Mouse (Mus musculus) MEL (cell line): ENCODE measurements around the gene Bcl2l14.

Experiments
- POLR2A ChIP-seq, 2 experiments: IDR thresholded peaks; 2 replicates each; pipeline ENCODE4 v1.6.1; 2011 to 2012; ENCODE audit warnings: low read length in 2 of 2, mild to moderate bottlenecking in 2 of 2, control low read depth in 1 of 2, improper control_type of control experiment in 1 of 2, low read depth in 1 of 2, moderate library complexity in 1 of 2; ENCODE audit not compliant: control insufficient read depth in 1 of 2, insufficient read depth in 1 of 2, poor library complexity in 1 of 2
- POLR2AphosphoS2 ChIP-seq: IDR thresholded peaks from 2 replicates; pipeline ENCODE4 v1.6.1; 2011; ENCODE audit warnings: low read length, improper control_type of control experiment
- ZC3H11A ChIP-seq: IDR thresholded peaks from 2 replicates; pipeline ENCODE4 v1.6.1; 2012; ENCODE audit warnings: low read depth, mild to moderate bottlenecking, inconsistent platforms, low read length, improper control_type of control experiment

- no peak for TF ChIP-seq ZC3H11A
- no peak for TF ChIP-seq POLR2A (IDR thresholded peaks at IDR 0.05; ENCODE audit: control insufficient read depth in 1 of 2, insufficient read depth in 1 of 2, low read depth in 1 of 2, low read length in 2 of 2, poor library complexity in 1 of 2)
- no peak for TF ChIP-seq POLR2AphosphoS2
Measured at GRCm38 (mm10) chr6:134442219-134442618, 46.1 kb downstream of the Bcl2l14 start.
